Mouse (Mus musculus) CD4-positive, CD25-positive, alpha-beta regulatory T cell, adult 4 months (primary cell): Measurements from ENCODE around the gene Cyp27b1. TPM values are rescaled to one million over a fixed set of nuclear protein-coding genes. Genes with fewer than 3 reads are reported as not detected.
A peak's percentile ranks its signal among the peaks of the same experiment; 100 is the strongest.

Source experiments
- ATAC-seq: one replicate; pipeline ENCODE4 v1.8.0; 2017
- polyA plus RNA-seq, 2 experiments: library from polyadenylated mRNA; unstranded; fragments of 100-300 nt; shearing (Covaris generic); gene quantifications; one replicate each; pipeline ENCODE4 v1.2.1; 2017

Gene Cyp27b1
- polyA plus RNA-seq, result under 1 TPM in 1 of 2 experiments, not detected in 1; 0.27 TPM

DNA sequence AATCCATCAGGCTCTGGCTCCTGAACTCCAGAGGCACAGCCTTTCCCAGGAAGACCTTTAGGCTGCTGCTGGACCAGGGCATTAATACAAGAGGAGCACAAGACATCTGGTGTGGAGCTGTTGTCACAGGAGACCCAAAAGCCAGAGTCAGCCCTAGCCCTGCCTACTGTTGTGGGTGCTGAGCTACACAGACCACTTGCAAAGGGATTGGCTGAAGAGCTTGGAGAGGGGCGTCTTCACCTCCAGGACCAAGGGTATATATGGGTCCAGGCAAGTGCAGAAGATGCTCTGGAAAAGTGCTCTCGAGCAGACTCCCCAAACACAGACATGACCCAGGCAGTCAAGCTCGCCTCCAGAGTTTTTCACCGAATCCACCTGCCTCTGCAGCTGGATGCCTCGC, at the start of gene Cyp27b1:
Gene Cyp27b1 (plus strand): TSS at position 297 of the 400 bp plus-strand sequence.
- no peak for ATAC-seq

DNA sequence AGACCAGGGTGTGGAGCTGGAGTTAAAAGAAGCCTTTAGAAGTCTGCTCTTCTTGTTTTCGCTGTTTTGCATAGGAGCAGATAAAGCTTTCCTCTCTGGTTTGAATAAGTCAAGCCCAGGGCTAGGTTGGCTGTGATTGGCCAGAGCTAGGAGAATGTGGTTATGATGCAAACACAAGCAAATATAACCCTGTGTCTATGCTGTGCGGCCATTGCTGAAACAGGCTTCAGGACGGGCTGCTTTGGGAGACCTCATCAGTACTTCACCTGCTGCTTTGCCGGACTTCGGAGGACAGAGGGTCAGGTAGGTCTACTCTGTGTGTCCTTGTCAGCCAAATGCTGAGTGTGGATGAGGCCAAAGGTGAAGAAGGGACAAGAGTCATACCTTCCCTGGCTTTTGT, 47.5 kb upstream of the Cyp27b1 start, which contains the start of gene Avil:
Gene Avil (plus strand): TSS at position 181 of the 400 bp plus-strand sequence.
- no peak for ATAC-seq

GRCm38 (mm10) chr10:127001297-127001696, 46.8 kb upstream of the Cyp27b1 start:
- ATAC-seq, result no peak

GRCm38 (mm10) chr10:127002056-127002455, 46.0 kb upstream of the Cyp27b1 start:
- no peak for ATAC-seq

- no peak for ATAC-seq
Measured at GRCm38 (mm10) chr10:127002765-127003164, 45.3 kb upstream of the Cyp27b1 start.

DNA sequence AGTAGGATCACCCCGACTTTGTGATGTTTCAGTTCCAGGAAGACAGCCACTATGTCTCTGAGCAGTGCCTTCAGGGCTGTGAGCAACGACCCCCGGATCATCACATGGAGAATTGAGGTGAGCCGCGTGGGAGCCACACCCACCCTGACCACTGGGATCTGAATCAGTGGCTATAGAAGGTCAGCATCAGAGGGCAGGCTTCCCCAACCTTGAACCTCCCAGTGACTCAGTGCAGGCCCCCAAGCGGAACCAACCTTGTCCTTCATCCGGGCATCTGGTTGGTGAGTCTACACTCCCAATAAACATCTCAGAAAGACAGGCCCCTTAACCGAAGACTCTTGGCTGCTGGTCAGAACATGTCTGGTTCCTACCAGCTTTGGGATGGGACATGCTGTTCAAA, 44.7 kb upstream of the Cyp27b1 start:
- ATAC-seq, result no peak

- no peak for ATAC-seq
Measured at GRCm38 (mm10) chr10:127003806-127004205, 44.2 kb upstream of the Cyp27b1 start.

DNA sequence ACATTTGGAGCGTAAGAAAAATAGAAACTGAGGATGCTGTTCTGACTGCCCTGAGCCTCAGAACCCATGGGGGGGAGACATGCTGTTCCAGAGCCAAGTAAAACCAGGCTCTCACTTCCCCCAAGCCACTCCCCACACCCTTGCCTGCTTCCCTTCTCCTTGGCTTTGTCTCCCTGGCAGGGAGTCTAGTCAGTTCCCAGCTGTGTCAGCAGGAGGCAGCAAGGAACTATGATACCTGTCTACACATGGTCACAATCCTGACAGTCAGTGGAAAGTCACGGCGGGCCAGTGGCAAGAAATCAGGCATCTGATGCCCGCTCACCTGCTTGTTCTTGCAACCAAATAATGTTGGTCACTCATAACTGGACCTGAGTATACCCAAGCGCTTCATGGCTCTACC, 31.6 kb upstream of the Cyp27b1 start:
- ATAC-seq, result no peak

DNA sequence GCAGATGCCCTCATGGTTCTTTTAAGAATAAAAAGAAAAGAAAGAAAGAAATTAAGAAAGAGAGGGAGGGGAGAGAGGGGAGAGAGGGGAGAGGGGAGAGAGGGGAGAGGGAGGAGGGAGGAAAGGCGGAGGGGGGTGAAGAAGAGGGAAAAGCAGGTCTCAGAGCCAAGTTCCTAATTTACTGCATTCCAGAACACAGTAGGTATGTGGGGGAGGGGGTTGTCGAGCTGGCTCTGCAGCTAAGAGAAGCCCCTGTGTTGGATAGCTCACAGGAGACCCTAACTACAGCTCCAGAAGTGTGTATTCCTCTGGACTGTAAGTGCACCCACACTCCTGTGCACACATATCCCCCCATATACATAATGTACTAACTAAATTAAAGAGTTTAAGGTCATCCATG, 31.0 kb upstream of the Cyp27b1 start:
- no peak for ATAC-seq

DNA sequence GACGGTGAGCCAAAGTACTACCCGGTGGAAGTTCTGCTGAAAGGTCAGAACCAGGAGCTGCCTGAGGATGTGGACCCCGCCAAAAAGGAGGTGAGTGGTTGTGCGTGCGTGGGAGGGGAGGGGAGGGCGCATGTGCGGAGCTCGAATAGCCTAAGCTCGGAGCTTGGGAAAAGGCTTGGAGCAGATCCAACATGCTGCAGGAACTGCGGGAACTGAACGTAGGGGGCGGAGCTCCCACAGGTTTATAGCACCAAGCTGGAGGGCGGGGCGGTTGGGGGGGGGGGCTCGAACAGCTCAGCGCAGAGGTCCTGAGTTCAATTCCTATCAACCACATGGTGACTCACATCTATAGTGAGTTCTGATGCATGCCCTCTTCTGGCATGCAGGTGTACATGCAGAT, 29.6 kb upstream of the Cyp27b1 start:
- no peak for ATAC-seq

GRCm38 (mm10) chr10:127030336-127031296, 17.4 kb upstream of the Cyp27b1 start, which contains the start of gene Tsfm:
Tsfm (minus strand) TSS chr10:127030840.
- ATAC-seq, result peak; percentile 85

DNA sequence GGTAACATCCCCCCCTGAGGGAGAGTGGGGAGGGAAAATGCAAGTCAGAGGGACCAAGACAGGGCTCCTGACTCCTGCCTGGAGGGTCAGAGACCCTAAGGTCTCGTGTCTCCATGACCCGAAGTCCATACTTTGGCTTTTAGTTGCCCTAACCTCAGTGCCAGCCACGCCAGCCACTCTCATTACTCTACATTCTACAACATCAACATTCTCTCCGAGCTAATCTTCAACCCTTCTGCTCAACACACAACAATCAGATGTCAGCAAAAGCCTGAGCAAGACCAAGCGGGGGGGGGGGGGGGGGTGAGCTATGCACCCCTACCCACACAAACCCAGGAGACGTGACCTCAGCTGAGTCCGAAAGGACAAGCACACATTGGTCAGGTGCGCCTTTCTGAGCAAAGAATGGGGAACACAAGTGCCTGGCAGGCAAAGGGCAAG, 14.7 kb upstream of the Cyp27b1 start:
- ATAC-seq, result no peak

DNA sequence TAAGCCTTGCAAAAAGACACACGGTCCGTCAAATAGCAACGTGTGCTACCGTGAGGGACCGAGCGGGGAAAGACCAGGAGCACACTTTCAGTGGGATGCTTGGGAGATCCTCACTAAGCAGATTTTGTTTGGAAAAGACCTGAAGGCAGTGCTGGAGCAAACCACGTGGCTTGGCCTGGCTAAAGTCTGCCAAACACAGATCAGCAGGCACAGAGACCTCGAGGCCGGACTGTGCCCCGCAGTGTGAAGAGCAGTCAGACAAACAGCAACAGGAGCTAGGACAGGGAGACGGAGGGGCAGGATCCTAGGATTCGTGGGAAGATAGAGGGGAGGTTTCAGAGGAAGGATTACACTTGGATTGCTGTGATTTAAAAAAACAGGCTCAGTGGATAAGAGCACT, 11.8 kb upstream of the Cyp27b1 start:
- ATAC-seq, result no peak

GRCm38 (mm10) chr10:127037641-127038040, 10.4 kb upstream of the Cyp27b1 start:
- ATAC-seq, result no peak

GRCm38 (mm10) chr10:127040569-127041214, 7.4 kb upstream of the Cyp27b1 start:
- ATAC-seq, result no peak

- peak; percentile 70 for ATAC-seq
Measured at GRCm38 (mm10) chr10:127041274-127041766, 6.7 kb upstream of the Cyp27b1 start, which contains the start of the genes Mettl1 and Eef1akmt3. Mettl1 (plus strand) TSS chr10:127041414. Eef1akmt3 (minus strand) TSS chr10:127041513.

- ATAC-seq, result peak; percentile 87
Measured at GRCm38 (mm10) chr10:127041774-127042338, 6.2 kb upstream of the Cyp27b1 start.

DNA sequence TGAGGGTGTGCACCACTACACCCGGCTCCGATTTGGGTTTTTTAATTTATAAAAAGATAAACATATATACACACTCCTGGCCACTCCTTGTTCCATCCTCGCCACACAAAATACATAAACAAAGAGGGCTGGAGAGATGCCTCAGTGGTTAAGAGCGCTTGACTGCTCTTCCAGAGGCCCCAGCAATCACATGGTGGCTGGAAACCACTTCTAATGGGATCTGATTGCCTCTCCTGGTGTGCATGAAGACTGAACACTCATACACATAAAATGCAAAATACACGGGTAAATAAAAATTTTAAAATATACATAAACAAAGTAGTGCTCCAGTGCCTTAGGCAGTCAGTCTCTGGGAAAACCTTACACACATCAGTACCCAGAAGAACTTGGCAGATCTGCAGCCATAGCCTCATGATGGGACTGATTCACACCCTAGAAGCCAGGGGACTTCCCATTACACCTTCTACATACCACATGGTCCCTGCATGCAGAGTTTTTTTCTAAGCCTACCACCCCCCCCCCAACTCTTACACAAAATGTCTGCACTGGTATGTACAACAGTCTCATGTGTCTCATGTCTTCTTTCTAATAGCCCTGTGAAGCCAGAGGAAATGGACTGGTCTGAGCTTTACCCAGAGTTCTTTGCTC, 5.5 kb upstream of the Cyp27b1 start:
- no peak for ATAC-seq

DNA sequence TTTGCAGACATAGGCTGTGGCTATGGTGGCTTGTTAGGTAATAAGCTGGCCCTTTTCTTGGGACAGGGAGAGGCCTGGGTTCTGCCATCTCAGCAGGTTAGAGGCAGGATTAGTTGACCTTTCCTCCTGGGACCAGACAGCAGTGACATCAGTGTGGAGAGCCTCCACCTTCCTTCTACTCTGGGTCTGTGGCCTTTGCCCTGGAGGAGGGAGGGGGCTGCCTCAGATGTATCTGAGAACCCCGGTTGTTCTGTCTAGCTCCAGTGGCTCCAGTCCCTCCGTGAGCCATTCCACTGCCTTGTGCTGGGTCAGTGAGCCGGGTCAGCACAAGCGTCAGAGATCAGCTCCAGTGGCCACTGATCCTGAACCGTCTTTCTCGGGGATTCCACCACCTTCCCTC, 4.9 kb upstream of the Cyp27b1 start:
- ATAC-seq, result no peak

GRCm38 (mm10) chr10:127048608-127049394, 751 bp downstream of the Cyp27b1 start:
- no peak for ATAC-seq

DNA sequence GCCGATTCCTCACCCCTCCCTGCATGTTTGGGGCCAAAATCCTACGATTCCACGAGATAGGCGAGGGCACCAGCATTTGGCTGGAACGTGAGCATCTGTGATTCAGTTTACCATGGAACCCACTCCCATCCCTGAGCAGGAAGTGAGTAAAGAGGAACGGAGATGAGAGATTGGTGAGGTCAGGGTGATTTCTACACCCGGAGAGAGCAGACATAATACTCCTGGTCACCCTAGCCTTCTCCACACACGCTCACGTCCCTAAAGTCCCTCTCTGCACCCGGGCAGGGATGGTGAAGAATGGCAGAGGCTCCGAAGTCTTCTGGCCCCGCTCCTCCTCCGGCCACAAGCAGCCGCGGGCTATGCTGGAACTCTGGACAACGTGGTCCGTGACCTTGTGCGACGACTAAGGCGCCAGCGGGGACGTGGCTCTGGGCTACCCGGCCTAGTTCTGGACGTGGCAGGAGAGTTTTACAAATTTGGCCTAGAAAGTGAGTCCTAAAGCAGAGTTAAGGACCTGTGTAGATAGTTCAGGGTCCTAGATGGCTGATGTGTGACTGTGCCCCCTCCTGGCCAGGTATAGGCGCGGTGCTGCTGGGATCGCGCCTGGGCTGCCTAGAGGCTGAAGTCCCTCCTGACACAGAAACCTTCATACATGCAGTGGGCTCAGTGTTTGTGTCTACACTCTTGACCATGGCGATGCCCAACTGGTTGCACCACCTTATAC, 1.5 kb downstream of the Cyp27b1 start:
- ATAC-seq, result peak; percentile 71
